Mouse (Mus musculus): ENCODE measurements around the gene Fam78b.

Fam78b gene

GRCm38 (mm10) chr1:167001174-167001843 lies at the start of gene Fam78b:
TSS of gene Fam78b (plus strand) at chr1:167001417.
- no peak for DNase-seq (ENCODE audit: low read depth)

DNA sequence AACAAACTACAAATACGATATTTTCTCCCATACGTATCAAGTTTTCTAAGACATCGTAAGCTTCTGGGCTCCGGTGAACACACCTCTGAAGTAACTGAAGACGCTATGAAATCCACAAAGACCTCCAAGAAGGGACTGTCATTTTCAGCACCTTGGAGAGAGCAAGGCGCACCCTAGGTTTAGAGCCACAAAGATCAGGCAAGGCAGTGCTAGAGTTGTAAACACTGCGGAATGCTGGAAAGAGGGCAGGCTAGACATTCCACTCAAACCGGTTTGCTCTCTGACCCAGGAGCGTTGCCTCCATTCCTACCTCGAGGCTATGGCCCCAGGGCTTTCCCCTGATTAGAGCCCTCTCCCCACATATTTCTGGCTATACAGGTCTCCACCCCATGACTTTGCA lies 36.7 kb upstream of the Fam78b start:
- no peak for DNase-seq (ENCODE audit: low read depth)

GRCm38 (mm10) chr1:166968271-166968670 lies 32.9 kb upstream of the Fam78b start:
- peak; percentile 1 for DNase-seq (ENCODE audit: low read depth)

- no peak for DNase-seq (ENCODE audit: low read depth)
These were observed 27.5 kb upstream of the Fam78b start for GRCm38 (mm10) chr1:166973731-166974130.

DNA sequence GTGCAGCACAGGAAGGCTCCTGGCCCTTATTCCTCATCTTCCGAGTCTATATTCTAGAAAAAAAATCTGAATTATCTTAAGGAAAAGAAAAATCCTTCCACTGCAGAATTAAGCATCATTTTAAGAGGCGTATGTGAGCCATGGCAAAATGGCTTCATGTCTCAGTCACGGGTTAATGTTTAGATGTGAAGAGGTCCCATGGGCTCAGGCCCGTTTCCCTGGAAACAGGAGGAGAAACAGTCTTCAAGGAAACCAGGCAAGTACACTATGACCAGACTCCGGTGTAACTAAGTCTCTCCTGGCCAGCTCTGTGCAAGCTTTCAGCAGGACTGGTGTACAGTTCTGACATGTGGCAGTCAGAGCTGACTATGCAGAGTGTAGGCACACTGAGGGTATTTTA lies 22.6 kb upstream of the Fam78b start:
- DNase-seq (ENCODE audit: low read depth) = no peak

DNA sequence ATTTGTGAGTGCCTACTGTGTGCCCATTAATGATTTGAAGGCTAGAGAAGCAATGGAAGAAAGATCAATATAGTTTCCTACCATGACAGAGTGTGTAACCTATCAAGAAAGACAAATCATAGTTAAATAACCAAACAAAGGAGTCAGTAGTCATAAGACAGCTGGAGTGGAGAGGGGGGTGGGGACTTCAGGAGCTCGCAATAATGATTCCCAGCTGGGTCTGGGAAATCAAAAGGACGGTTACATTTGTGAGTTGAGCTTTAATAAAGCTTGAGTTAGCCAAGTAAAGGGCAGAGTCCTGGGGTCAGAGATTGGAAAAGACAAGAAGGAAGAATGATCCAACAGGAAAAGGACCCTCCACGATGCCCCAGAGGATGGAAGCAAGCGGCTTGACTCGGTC lies 7.0 kb upstream of the Fam78b start:
- no peak for DNase-seq (ENCODE audit: low read depth)

GRCm38 (mm10) chr1:166996250-166996649 lies 5.0 kb upstream of the Fam78b start:
- DNase-seq (ENCODE audit: low read depth) = no peak

DNA sequence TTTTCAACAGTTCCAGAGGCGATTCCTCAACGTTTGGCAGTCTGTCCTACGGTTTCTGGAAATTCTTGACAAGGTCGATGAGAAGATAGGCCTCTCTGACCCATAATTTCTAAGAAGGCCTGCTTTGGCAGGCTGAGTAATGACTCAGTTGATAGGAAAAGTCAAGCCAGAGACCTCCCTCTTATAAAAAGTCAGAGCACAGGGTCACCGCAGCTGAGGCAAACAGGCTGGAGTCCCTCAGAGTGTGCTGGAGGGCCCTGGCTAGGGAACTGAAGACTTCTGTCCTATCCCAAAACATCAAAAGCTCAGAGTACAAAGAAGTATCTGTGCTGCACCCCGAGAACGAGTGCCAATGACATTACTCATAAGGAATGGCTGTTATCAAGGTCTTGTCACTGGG lies 4.4 kb upstream of the Fam78b start:
- no peak for DNase-seq (ENCODE audit: low read depth)

DNA sequence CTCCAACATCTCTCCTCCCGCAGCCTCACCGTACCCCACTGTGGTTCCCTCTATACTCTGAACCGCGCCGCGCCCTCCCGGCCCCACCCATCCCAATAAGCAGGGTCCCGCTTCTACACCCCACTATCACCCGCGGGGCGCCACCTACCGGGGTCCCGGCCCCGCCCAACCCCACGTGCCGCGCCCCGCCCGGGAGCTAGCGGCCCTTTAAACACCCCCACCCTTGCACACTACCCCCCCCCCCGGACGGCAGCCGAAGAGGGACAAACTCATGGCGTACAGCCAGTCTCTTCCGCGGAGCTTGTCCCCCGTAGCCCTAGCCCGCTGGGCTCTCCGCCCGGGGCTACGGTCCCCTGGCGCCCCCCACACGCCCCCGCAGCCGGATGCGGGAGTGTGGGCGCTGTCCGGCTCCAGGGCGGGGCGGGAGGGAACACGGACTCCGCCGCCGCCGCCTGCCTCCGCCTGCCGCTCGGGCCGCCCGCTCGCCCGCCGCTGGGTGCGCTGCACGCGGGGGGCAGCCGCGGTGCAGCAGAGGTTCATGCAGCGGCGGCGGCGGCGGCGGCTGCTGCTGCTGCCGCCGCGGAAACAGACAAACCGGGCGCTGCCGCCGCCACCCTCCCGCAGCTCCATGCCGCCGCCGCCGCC lies 566 bp upstream of the Fam78b start:
- no peak for DNase-seq (ENCODE audit: low read depth)

- DNase-seq (ENCODE audit: low read depth) = no peak
These were observed 748 bp downstream of the Fam78b start for GRCm38 (mm10) chr1:167001844-167002485.

- no peak for DNase-seq (ENCODE audit: low read depth)
These were observed 1.3 kb downstream of the Fam78b start for GRCm38 (mm10) chr1:167002486-167002850.

DNA sequence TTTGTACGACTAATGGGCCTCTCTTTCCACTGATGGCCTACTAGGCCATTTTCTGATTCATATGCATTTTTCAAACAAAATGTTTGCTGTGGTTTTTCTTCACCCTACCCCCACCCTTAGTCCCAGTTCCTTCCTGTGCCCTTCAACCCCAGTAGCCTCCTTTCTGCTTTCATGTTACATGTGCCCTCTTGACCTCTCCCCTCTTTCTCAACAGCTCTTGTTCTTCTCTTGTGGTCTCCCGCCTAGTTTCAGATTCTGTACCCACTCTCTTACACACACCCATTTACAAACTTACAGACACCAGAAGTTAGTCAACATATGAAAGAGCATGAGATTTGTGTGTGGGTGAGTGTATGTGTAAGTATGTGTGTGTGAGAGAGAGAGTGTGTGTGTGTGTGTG lies 3.4 kb downstream of the Fam78b start:
- DNase-seq (ENCODE audit: low read depth) = no peak

- DNase-seq (ENCODE audit: low read depth) = no peak
These were observed 6.1 kb downstream of the Fam78b start for GRCm38 (mm10) chr1:167007341-167007740.

GRCm38 (mm10) chr1:167010190-167010589 lies 9.0 kb downstream of the Fam78b start:
- no peak for DNase-seq (ENCODE audit: low read depth)

DNA sequence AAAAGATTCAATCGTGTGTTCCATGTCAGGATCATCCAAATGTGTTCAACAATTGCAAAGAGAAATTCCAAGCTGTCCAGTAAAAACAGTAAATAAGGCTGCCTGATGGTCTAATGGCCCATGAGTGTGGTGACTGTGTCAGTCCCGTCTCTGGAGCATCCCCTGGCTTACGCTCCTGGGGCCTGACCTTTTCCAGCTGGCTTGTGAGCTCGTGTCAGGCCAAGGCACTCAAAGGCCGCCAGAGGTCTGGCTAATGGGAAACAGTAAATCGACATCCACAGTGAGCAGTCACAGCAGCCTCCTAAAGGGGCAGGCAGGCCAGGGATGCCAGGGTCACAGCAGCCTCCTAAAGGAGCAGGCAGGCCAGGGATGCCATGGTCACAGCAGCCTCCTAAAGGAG lies 10.1 kb downstream of the Fam78b start:
- no peak for DNase-seq (ENCODE audit: low read depth)

- DNase-seq (ENCODE audit: low read depth) = no peak
These were observed 11.4 kb downstream of the Fam78b start for GRCm38 (mm10) chr1:167012616-167013015.

- DNase-seq (ENCODE audit: low read depth) = no peak
These were observed 12.1 kb downstream of the Fam78b start for GRCm38 (mm10) chr1:167013234-167013864.

GRCm38 (mm10) chr1:167016269-167016668 lies 15.1 kb downstream of the Fam78b start:
- no peak for DNase-seq (ENCODE audit: low read depth)

- DNase-seq (ENCODE audit: low read depth) = no peak
These were observed 20.8 kb downstream of the Fam78b start for GRCm38 (mm10) chr1:167022001-167022424.

GRCm38 (mm10) chr1:167022541-167023121 lies 21.4 kb downstream of the Fam78b start:
- no peak for DNase-seq (ENCODE audit: low read depth)

GRCm38 (mm10) chr1:167023794-167024193 lies 22.6 kb downstream of the Fam78b start:
- DNase-seq (ENCODE audit: low read depth) = no peak

DNA sequence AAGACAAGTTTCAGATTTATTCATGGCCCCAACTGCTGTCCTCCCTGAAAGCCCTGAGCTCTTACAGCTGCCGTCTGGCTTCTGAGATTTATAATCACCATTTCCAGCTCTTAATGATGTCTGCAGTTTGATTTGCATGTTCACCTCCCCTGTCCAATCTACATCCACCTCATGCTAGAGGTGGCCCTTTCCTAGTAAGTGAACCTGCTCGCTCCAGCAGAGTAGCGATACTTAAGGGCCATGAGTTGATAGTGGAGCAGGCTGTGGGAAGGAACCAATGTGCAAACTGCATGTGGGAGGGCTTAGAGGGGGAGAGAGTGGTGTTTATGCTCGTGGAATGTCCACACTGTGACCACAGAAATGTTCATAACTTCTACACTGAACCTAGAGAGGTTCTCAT lies 23.7 kb downstream of the Fam78b start:
- no peak for DNase-seq (ENCODE audit: low read depth)
